Mouse (Mus musculus): ENCODE measurements at regions not wholly inside any gene's neighbourhood (a gene's known extent, or its start where the extent isn't known, plus 50 kb on each side); places are given as distances from the start of the nearest gene placed in this dataset.

DNA sequence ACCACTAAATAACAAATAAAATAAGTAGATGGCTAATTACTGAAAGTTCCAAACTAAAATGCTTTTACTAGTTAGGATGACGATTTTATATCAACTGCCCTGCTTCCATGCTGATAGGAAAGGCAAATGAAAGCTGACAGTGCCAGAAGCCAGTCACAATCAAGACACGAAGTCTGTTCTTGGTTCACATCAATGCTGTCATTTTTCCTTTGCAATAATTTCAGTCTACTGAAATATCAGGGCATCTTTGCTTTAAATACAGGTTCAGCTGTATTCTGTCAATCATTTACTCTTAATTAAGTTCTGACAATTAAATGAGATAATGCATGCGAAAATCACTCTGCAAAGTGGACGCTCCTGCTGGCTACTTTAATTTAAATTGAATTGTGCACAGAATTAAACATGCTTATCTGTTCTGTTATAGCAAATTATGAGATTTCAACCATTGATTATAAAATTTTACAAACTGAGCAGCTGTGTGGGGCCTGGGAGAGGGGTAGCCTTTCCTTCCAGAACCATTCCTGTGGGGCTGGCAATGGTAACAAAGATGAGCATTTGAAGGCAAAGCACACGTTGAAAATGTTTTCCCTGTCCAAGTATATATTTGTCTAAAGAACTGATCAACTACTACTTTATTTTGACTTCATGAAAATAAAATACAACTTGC is 160.1 kb upstream of the Cttnbp2 start:
- no peak for DNase-seq

- DNase-seq, result no peak
Measured at GRCm38 (mm10) chr6:18677131-18677530, 162.5 kb upstream of the Cttnbp2 start.

- DNase-seq, result no peak
Measured at GRCm38 (mm10) chr6:18680712-18681111, 166.1 kb upstream of the Cttnbp2 start.

GRCm38 (mm10) chr6:18682043-18682442 is 166.3 kb upstream of the Lsm8 start:
- DNase-seq, result peak; percentile 14

- DNase-seq, result no peak
Measured at GRCm38 (mm10) chr6:18688652-18689348, 159.6 kb upstream of the Lsm8 start.

- DNase-seq, result peak; percentile 3
Measured at GRCm38 (mm10) chr6:18697536-18697935, 150.8 kb upstream of the Lsm8 start.

GRCm38 (mm10) chr6:18698989-18699728 is 149.2 kb upstream of the Lsm8 start:
- peak; percentile 22 for DNase-seq

- DNase-seq, result no peak
Measured at GRCm38 (mm10) chr6:18699729-18700386, 148.5 kb upstream of the Lsm8 start.

- no peak for DNase-seq
Measured at GRCm38 (mm10) chr6:18710763-18711162, 137.6 kb upstream of the Lsm8 start.

- DNase-seq, result no peak
Measured at GRCm38 (mm10) chr6:18748859-18749258, 99.5 kb upstream of the Lsm8 start.

- DNase-seq, result no peak
Measured at GRCm38 (mm10) chr6:18764536-18764935, 83.8 kb upstream of the Lsm8 start.

GRCm38 (mm10) chr6:18795390-18795789 is 53.0 kb upstream of the Lsm8 start:
- DNase-seq, result no peak

GRCm38 (mm10) chr6:18795847-18796246 is 52.5 kb upstream of the Lsm8 start:
- DNase-seq, result no peak

DNA sequence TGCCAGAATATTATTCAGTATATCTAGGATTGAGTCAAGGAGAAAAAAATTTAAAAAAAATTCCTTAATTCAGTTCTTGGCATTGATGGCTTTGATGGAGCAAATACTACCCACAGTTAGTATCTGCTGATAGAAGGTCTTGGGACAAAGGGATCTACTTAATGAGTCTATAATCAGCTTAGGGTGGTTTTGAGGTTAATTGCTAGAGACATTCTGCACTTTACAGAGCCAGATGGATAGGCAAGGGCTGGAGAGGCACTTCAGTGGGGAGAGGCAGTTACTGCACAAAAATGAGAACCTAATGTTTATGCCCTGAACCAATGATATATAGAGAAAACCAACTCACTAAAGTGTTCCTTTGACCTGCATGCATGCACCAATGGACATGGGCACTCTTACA is 51.8 kb upstream of the Lsm8 start:
- no peak for DNase-seq

Measured in lung, postnatal 10 days (tissue).